Mouse (Mus musculus): ENCODE data around the gene Atp6v1e2.

The Atp6v1e2 gene

DNA sequence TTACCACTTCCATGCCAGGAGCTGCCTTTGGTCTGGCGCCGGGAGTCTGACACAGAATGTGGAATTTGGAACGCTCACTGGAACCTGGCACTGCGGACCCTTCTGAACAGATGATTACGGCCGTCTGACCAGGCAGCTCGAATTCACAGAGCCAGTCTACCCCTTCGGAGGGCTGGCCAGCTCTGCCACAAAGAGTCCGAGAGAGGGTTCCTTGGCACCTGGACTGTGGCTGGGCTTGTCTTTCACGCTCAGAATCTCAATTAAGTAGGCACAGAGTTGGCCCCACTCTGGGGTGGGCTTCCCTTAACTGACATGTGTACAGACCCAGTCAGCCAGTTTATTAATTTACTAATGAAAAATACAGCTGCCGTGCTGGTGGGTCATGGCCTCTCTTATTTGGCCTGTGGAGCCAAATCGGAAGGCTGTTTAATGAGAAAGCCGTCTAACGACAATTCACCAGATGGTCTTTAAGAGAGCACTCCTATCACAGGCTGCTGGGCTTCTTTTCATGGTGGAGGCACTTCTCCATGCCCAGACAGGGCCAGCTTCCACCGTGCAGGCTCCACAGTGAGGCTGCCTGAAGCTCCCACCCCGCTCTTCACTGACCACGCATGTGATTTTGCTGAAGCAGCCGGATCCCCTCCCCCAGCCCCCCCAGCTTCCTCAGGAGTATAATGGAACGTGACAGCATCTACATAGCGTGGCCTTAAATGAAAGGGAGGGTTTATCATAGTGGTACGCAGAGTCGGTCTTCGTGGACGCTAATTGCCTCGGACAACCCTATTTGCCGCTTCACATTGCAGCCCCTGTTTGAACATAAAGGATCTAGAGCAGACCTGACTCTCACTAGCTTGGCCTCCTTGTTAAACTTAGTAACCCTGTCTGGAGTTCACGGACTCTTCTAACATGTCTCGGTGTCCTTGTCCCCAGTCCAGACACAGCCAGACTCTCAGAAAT, at the start of gene Atp6v1e2:
Atp6v1e2 (minus strand) TSS at position 58 of the 957 bp plus-strand sequence.
- in situ Hi-C loops (cut with MseI, MboI), result no loop called here

GRCm38 (mm10) chr17:86997323-86997722, 49.6 kb upstream of the Atp6v1e2 start:
- in situ Hi-C loops (cut with MseI, MboI), result no loop called here

- in situ Hi-C loops (cut with MseI, MboI), result no loop called here
Observed at GRCm38 (mm10) chr17:86991306-86991705, 43.6 kb upstream of the Atp6v1e2 start.

DNA sequence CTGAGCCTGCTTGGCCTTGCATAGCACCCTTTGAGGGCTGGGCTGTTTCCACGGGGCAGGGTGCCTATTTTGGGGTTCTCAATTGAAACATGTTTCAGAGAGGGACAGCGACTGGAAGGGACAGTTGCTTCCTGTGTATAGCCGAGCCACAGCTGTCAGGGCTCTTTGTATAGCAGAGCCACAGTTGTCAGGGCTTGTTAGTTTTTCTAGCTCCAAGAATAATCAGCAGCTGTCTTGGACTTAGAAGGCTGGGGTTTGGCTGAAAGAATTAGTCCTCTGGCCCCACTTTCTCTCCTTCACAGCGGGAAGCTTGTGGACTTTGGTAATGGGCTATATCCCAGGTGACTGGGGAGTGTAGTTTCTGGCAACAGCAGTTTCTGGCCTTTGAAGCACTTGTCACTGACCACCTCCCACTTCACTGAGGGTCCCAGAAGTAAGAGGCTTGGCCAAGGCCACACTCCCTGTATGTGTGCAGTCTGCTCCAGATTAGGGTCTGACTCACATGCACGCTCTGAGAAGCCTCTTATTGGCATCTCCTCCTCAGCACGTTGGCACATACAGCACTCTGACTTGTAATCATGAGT, 41.0 kb upstream of the Atp6v1e2 start:
- in situ Hi-C loops (cut with MseI, MboI), result no loop called here

DNA sequence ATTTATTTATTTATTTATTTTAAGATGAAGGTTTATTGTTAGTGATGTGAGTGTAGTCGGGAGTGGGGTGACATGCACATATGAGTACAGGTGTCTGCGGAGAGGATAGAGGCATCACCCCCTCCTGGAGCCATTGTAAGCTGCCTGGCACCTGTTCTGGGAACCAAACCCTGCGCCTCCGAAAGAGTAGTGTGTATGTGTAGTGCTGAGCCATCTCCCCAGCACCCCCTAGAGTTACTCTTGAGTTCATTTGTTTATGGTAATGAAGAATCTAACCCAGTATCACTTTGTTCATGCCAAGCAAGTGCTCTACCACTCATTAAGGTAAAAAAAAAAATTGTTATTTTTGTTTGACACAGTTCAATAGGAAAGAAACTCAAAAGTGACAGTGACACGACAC, 40.5 kb upstream of the Atp6v1e2 start:
- in situ Hi-C loops (cut with MseI, MboI), result no loop called here

- in situ Hi-C loops (cut with MseI, MboI), result no loop called here
Observed at GRCm38 (mm10) chr17:86986449-86987138, 38.9 kb upstream of the Atp6v1e2 start.

DNA sequence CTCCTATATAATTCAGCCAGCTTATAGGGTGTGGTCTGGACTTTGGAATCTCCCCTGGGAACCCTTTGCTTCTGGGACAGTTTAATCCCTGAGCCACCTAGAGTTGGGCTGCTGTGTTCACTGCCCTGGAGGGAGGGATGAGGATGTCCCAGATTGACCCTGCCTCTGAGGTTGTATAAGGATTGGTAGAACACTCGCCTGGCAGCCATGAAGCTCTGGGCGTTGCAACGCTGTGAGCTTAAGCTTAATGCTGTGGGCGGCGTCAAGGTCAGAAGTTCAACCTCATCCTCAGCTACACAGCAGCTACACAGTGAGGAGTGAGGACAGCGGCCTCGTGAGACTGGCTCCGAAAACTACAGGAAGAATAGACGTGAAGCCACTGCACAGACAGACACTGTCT, 34.8 kb upstream of the Atp6v1e2 start:
- in situ Hi-C loops (cut with MseI, MboI), result no loop called here

DNA sequence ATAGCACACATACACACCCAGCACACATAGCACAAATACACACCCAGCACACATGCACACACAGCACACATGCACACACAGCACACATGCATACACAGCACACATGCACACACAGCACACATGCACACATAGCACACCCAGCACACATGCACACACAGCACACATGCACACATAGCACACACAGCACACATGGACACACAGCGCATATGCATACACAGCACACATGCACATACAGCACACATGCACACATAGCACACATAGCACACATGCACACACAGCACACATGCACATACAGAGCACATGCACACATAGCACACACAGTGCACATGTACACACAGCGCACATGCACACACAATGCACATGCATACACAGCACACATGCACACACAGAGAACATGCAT, 34.0 kb upstream of the Atp6v1e2 start:
- in situ Hi-C loops (cut with MseI, MboI), result no loop called here

DNA sequence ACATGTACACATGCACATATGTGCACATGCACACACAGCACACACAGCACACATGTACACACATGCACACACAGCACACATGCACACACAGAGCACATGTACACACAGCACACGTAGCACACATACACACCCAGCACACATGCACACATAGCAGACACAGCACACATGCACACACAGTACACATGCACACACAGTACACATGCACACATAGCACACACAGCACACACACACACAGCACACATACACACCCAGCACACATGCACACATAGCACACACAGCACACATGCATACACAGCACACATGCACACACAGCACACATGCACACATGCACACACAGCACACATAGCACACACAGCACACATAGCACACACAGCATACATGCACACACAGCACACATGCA, 33.5 kb upstream of the Atp6v1e2 start:
- in situ Hi-C loops (cut with MseI, MboI), result no loop called here

DNA sequence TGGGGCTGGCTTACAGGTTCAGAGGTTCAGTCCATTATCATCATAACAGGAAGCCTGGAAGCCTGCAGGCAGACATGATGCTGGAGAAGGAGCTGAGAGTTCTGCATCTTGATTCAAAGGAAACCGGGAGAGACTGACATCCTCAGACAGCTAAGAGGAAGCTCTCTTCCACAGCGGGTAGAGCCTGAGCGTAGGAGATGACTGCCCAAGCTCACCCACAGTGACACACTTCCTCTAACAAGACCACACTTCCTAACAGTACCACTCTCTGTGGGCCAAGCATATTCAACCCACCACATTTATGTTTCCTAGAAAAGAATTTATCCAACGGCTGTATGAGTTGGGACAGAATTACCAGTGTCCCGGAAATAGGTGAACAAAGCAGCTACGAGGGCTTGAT, 30.8 kb upstream of the Atp6v1e2 start:
- in situ Hi-C loops (cut with MseI, MboI), result no loop called here

DNA sequence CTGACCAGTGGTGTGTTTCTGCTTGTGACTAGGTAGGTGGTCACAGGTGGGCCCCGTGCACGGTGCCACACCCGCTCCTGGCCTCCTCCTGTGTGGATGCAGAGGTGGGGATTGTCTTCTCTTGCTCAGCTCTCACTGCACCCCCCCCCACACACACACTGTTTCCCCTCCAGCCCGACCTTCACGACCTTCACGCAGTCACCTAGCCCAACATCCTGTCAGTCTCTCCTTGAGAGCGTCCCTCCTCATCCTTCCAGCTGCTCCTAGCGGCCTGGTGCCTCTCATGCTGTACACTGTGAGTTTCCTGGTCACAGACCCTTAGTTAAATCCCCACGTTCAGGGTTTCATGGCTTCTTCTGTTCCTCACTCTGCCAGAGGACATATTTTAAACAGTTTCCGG, 28.7 kb upstream of the Atp6v1e2 start:
- in situ Hi-C loops (cut with MseI, MboI), result no loop called here

DNA sequence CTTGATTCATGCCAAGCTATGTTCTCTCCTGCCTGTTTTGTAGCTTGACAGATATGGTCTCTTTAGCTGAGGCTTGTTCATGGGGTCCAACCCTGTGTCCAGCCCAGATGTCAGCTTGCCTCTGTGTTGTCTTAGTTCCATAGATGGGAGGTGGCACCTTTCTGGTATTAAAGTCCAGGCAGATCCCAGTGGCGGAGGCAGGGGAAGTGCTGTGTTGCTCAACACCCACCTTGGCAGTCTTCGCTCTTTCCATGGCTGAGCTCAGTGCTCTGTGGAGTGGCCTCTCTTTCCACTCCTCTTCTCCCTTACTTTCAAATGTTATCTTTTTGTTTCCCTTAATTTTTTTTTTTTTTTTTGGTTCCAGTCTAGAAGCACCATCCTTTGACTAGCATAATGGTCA, 25.4 kb upstream of the Atp6v1e2 start:
- in situ Hi-C loops (cut with MseI, MboI), result no loop called here

DNA sequence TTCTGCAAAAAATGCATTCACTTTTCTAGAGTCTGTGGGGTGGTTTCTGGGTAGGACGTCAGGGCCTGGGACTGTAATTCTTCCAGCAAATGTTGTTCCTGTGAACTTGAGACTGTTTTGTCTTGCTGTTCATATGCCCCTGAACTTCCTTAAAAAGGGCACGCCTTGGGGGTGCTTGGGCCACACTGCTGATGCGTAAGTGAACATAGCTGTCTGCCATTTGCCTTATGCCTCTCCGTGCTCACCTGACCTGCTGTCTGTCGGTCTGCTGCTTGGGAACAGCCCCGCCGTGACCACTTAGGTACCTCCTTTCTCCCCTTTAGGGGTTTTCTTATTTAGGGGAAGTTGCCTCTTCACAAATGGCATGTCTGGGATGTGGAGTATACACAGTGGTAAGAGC, 24.2 kb upstream of the Atp6v1e2 start:
- in situ Hi-C loops (cut with MseI, MboI), result no loop called here

GRCm38 (mm10) chr17:86971036-86971435, 23.3 kb upstream of the Atp6v1e2 start:
- in situ Hi-C loops (cut with MseI, MboI), result no loop called here

- in situ Hi-C loops (cut with MseI, MboI), result no loop called here
Observed at GRCm38 (mm10) chr17:86970026-86970750, 22.5 kb upstream of the Atp6v1e2 start.

DNA sequence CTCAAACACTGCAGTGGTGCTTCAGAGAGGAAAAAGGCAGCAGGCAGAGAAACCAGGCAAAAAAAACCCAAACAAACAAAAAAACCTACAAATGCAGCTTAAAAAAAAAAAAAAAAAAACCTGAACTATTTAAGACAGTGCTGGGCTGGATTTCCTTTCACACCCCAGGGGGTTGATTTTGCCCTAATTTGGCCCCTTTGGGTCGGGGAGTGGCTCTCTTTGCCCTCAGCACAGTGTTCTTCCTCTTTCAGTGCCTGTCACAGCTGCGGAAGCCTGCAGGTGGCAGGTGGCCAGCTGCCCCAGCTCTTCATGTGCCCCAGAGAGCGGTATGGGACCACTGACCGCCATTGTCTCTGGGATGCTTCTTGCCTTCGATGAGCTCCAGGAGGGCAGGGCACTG, 21.9 kb upstream of the Atp6v1e2 start:
- in situ Hi-C loops (cut with MseI, MboI), result no loop called here

DNA sequence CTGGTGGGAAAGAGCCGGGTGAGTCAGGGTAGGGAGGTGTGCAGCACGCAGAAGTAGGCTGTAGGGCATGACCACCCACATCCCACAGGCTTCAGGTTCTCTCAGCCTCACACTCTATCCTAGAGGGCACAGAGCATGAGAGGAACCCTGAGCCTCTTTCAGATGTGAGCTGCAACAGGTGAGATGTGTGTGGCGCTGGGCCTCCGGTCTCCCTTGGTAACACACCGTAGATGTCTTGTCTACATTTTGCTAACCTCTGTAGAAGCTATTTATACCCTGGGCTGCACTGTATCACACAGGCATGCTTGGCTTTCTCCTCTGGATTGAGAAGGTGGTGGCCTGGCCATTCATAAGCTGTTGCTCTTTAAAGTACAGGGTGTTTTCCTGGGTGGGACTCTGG, 20.9 kb upstream of the Atp6v1e2 start:
- in situ Hi-C loops (cut with MseI, MboI), result no loop called here

DNA sequence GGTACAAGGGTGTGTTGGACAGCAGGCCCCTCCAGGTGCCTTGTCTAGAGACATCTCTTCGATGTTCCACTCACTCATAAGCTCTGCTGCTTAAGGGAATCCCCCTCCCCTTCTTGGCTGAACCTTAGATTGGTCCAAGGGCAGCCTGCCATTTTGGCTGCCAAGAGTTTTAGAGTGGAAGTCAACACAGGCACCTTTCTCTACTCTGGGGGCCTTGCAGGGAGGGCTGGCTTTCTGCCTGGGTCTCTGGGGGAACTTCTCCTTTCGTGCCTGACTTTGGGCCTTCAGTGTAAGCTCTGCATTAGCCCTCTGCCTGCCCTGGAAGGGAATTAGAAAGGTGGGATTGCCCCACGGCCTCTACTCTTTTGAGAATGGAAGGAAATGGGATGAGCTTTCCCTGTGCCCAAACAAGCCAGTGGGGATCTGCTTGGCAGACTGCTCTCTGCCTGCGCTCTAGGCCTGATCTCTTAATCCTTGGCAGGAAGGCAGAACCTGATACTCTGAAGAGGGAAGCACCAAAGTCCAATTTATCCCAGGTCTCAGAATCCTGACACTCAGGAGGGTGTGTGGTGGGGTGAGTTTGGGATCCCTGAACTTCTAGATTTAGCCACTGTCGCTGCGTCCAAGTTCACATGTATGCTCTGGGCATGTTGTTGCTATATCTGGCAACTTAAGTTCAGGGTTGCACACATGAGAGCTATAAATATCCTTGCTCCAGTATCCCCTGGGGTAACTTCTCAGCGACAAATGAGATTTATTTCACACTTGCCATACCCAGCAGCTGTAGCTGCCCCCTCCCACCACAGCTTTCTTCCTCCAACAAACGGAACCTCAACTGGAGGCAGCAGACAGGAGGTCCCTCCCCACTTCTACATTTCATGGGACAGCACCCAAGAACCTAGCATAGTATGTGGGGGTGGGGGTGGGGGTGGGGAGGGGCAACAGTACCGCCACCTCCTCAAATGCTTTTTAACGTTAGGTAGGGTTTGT, 20.1 kb upstream of the Atp6v1e2 start:
- in situ Hi-C loops (cut with MseI, MboI), result no loop called here

- in situ Hi-C loops (cut with MseI, MboI), result no loop called here
Observed at GRCm38 (mm10) chr17:86967048-86967447, 19.4 kb upstream of the Atp6v1e2 start.

- in situ Hi-C loops (cut with MseI, MboI), result no loop called here
Observed at GRCm38 (mm10) chr17:86966040-86966439, 18.3 kb upstream of the Atp6v1e2 start.

DNA sequence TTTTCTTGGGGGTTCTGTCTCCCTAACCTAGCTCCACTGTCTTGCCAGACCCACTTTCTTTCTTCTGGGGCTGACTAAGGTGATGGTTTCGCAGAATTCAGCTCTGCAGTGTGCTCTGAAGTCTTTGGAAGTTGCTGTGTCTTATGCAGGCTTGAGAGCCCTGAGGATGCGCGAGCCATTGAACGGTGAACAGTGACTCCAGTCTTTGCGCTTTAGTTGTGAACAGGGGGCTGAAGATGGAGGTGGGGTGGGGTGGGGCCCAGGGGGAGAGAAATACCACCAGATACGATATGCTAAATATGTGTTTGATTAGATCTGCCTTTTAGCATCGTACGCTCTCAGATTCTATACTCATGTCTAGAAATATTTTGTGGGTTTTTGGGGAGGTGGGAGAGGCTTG, 17.4 kb upstream of the Atp6v1e2 start:
- in situ Hi-C loops (cut with MseI, MboI), result no loop called here

All from mouse trophoblast stem cell (cell line).